Mouse (Mus musculus) urinary bladder, postnatal 10 days (tissue): ENCODE data around the gene Tbc1d8.

Experiments
- DNase-seq: peaks from one replicate; pipeline ENCODE4 v3.0.0; 2022; ENCODE audit warnings: low spot score

Gene Tbc1d8

DNA sequence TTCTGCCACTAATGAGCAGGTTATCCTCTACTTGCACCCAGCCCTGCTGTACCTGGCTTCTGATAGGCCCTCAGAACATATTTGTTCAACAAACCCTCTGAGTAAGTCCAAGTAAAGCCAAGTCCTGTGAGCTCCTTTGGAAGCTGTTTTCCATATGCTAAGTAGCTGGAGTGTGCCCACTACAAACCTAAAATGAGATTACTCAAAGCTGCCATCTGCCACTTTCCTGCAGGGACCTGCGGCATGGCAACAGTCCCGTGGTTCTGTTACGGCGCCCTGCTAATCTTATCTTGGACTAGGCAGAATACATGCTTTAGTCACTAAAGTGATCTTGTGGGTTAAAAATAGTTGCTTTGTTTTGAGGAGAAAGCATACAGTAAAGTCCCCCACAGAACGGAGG is 32.4 kb downstream of the Tbc1d8 start:
- DNase-seq: no peak

DNA sequence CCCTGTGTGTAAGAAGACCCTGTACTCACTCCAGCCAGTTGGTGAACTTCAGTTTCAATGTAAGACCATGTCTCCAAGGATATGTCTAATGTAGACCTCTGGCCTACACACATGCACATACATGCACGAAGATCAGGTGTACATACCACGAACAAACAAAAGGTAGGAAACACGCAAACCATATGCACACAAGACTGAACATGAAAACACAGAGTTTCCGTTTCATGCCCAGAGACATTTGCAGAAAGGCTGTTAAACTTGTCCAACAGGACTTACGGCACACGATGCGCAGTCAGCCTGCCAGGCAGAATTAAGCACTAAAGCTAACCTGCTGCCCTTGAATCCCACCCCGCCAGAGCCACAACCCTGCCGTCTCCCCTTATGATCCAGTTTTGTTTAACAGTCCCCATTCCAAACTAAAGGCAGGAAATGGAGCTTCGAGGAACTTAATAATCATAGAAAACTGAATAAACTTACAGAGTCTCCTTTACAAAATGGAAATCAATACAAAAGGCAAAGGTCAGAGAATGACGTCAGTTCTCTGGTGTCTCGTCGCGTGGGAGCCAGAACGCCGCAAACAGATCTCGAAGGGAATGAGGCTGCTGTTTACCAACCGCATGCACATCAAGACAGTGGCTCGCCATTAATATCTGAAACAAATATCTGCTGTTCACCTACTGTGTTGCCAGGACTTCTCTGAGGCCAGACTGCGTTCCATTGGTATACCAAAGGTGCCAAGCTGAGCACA is 33.1 kb downstream of the Tbc1d8 start:
- no peak for DNase-seq

- no peak for DNase-seq
Measured at GRCm38 (mm10) chr1:39443764-39444163, 34.8 kb downstream of the Tbc1d8 start.

DNA sequence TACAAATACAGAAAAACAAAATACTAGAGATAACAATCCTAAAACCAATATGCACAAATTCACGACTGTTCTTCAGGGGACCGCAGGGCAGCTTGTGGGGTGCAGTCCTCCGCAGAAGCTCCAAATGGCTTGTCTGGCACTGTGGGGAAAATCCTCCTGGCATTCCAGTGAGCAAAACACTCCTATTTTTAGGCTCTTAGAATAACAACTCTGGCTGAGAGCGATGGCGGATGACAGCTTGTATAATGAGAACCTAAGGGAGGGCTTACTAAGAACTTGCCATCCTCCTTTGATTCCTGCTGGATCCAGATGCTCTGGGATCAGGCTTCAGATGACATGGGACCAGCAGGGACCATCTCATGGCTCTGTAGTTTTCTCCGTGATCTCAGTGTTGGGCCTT is 36.9 kb downstream of the Tbc1d8 start:
- DNase-seq: no peak

DNA sequence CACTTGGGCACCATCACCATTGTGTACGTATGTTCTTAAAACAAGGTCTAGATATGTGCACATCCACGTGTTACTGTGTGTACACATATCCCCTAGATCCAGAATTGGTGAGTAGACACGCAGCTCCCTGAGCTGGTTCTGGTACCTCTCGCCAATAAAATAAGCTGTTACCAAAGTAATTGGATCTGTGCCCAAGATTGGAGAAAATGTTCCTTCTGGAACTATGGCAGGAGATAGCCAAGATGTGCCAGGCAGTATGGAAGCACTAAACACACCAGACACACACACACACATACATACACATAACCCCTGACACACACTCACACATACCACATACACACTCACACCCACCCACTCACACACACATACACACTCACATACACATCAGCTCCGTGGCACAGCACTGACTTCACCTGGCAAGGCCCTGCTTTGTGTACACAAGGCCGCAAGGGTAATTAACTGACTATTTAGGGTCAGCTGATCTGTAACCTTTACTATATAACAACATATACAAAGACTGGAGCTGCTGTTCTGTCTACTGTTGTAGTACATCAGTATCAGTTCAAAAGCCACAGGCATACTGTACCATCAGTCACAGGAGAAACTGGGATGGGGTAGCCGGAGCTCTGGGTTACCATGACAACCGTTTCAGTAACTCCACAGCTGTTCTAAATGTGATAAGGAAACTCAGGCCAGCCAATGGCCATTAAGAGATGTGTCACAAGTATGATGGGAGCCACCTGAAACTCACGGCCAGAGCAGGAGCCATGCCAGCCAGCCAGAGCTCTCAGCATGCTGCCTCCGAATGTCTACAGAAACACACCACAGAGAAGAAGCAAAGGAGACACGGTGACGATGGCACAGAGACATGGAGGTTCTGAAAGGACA is 38.6 kb downstream of the Tbc1d8 start:
- no peak for DNase-seq

GRCm38 (mm10) chr1:39438629-39439028 is 39.9 kb downstream of the Tbc1d8 start:
- DNase-seq: no peak

- no peak for DNase-seq
Measured at GRCm38 (mm10) chr1:39434264-39434663, 44.3 kb downstream of the Tbc1d8 start.

DNA sequence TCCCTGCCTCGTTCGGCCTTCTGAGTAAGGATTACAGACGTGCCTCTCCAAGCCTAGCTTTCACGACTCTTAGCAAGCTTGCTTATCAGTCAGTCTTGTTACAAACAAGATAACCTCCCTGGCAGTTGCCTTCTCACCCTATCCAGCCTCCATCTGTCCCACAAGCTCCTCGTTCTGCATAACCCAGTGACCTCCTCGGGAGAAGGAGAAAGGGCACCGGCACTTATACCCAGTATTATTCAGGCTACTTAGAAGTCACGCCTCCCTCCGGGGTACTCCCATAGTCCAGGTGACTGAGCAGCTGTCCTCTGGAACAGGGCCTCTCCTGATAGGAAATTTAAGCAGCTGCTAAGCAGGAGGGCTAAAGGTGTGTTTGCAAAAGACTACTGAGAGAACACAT is 48.5 kb downstream of the Tbc1d8 start:
- DNase-seq: no peak

GRCm38 (mm10) chr1:39429015-39429414 is 49.5 kb downstream of the Tbc1d8 start:
- no peak for DNase-seq

- DNase-seq: no peak
Measured at GRCm38 (mm10) chr1:39428280-39428679, 50.3 kb downstream of the Tbc1d8 start.

DNA sequence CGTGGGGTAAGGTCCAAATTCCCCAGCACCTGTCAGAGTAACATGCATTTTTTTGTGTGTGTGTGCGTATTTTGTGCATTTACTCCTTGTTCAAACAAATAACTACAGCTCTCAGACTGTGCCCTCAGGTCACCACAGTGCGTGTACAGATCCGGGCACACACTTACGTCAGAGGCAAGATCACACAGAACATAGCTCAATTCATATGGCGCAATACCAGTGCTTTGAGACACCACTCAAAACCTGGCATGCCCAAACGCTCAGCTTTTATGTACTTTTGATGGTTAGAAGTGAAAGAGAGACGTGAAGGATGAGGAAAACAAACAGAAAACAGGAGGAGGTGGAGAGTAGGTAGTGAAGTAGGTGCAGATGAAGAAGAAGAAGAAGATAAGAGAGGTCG is 53.1 kb downstream of the Tbc1d8 start:
- no peak for DNase-seq

- no peak for DNase-seq
Measured at GRCm38 (mm10) chr1:39420987-39421386, 57.6 kb downstream of the Tbc1d8 start.

DNA sequence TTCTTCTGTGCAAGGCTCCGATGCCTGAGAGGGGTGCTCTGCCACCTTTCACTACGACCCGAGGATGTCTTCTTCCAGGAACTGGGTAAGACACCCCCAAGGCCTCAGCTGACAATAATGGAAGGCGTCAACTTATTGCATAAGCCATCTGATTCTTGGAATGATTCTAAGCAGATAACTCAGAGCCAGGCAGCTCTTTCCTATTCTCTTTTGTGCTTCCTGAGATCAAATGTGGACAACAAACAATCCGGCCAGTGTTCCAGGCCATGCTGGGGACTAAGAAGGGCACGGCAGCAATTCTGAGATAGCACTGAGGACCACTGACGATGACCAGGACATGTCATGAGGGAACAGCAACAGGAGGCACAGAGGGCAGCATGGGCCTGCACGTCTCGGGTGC is 59.7 kb downstream of the Tbc1d8 start:
- DNase-seq: no peak

- DNase-seq: no peak
Measured at GRCm38 (mm10) chr1:39417817-39418216, 60.7 kb downstream of the Tbc1d8 start.

- no peak for DNase-seq
Measured at GRCm38 (mm10) chr1:39410085-39410821, 68.3 kb downstream of the Tbc1d8 start.

DNA sequence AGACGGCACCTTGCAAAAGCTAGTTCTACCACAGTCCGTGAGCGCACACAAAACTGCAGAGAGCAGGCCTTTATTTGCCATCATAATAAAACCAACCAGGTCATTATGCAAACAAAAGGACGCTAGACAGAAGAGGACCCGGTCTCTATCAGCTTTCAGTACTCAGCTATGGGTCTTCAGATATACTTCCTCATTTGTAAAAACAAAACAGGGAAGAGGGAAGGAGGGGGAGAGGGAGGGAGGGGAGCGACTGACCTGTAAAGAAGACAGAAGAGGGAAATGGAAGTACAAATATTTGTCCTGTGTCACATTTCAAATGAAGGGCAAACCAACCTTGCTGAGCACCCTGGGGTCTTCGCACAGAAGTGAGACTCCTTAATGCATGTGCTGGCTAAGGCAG is 69.9 kb downstream of the Tbc1d8 start:
- no peak for DNase-seq

- no peak for DNase-seq
Measured at GRCm38 (mm10) chr1:39408123-39408522, 70.4 kb downstream of the Tbc1d8 start.

DNA sequence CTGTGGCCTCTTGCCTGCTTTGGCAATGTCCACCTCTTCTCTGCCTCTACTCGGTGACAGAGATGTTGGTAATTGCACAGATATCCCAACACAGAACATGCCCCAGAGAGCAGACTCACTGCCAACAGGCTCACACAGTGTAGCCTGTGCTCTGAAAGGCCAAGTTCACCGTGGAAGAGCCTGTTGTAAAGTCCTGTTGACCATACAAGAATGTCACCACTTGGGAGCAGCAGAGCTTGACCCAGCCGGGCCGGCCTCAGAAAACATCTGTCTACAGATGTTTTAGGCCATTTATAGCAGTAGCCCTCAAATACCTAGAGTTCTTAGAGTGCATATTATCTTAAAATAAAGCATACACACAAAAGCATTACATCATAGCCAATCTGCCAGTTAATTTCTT is 71.4 kb downstream of the Tbc1d8 start:
- no peak for DNase-seq

DNA sequence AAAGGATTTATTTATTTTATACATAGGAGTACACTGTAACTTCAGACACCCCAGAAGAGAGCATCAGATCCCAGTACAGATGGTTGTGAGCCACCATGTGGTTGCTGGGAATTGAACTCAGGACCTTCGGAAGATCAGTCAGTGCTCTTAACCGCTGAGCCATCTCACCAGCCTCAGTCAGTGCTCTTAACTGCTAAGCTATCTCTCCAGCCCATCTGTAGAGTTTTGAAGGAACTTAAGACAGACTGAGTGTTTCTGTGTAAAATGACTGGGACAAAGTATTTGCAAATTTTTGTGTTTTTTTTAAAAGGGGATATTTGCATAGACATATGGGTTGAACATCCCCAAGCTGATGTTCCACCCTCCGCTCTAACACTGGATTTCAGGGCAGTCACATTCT is 78.4 kb downstream of the Tbc1d8 start:
- no peak for DNase-seq

- no peak for DNase-seq
Measured at GRCm38 (mm10) chr1:39399228-39399627, 79.3 kb downstream of the Tbc1d8 start.

DNA sequence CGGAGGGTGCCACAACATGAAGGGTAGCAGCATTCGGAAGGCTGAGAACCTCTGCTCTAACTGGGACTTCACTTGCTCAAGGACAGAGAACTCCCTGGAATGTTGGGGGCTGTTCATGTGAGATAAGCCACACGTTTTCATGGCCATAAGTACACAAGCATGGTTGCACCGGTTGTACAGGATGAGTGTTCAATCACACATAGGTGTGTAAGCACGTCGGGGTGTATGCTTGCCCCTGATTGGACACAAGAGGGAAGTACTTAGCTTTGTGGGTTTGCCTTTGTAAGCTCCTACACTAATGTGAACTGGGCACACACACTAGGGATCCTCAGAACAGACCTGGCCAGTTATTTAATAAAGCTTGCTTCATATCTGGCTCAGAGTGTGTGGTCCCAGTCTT is 80.3 kb downstream of the Tbc1d8 start:
- no peak for DNase-seq

- no peak for DNase-seq
Measured at GRCm38 (mm10) chr1:39396347-39396746, 82.2 kb downstream of the Tbc1d8 start.

GRCm38 (mm10) chr1:39394650-39395049 is 83.9 kb downstream of the Tbc1d8 start:
- DNase-seq: no peak
